Mouse (Mus musculus): Measurements from ENCODE around the gene Aco1.

Gene Aco1

DNA sequence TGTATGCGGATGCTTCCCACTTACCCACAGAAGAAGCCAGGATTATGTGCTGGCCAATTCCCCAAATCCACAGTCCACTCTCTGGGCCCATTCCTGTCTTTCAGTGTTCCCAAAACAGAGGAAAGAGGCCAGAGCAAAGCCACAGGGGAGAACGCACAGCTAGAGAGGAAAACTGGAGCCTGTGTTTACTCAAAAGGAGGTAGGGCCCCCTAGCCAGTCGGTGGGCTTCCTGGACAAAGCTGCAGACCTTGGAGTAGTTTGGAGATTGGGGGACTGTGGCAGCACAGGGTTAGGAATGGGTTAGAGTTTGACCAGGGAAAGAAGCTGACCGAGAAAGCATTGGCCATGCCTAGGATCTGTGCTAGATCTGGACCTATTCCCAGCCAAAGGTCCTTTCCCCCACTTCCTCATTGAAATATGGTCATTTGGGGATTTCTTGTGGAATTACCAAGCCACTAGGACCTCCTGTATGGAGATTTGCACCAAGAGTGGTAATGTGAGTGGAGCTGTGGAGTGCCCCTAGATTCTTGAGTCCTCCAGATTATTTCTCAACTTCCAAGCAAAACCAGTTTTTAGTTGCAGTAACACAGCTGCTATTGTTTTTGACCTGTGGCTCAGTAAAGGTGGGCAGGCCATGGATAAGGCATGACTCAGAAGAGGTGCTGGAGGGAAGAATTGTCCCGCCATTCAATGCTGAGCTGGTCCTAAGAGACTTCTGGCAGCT is 14.8 kb downstream of the Aco1 start:
- DNase-seq (ENCODE audit: low read depth) = no peak

GRCm38 (mm10) chr4:40158224-40158540 is 15.3 kb downstream of the Aco1 start:
- DNase-seq (ENCODE audit: low read depth) = no peak

GRCm38 (mm10) chr4:40160591-40161434 is 17.9 kb downstream of the Aco1 start:
- DNase-seq (ENCODE audit: low read depth) = no peak

- no peak for DNase-seq (ENCODE audit: low read depth)
Observed at GRCm38 (mm10) chr4:40163646-40164045, 20.8 kb downstream of the Aco1 start.

DNA sequence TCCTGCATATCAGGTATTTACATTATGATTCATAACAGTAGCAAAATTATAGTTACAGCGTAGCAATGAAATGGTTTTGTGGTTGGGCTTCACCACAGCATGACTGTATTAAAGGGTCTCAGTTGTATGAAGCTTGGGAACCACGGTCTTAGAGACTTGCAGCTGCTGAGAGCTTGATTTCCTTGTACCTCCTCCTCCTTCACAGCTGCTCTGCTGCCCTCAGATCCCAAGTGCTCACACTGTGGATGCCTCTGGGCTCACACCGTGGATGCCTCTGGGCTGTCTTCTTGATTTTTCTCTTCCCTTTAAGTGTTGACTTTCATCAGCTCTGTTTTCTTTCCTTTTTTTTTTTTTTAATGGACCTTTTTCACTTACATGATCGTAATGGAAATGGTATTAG is 28.6 kb downstream of the Aco1 start:
- peak; percentile 9 for DNase-seq (ENCODE audit: low read depth)

GRCm38 (mm10) chr4:40172336-40172735 is 29.5 kb downstream of the Aco1 start:
- DNase-seq (ENCODE audit: low read depth) = peak; percentile 58

DNA sequence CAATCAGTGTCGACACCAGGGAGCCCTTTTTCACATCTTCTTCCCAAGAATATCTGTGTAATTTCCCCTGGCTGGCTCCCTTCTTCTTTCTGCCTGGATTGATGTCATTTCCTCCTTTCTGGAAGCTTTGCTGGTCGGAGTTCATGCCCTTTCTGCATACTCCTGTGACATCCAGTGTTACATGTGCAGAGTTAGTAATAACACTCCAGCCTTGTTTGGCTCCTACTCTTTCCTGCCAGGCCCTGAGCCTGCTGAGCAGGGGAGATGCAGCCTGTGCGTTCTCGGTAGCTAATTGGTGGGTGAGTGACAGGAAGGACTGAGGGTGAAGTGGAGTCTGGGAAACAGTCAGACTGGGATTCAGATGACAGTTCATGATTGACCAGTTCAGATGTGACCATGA is 31.4 kb downstream of the Aco1 start:
- no peak for DNase-seq (ENCODE audit: low read depth)

GRCm38 (mm10) chr4:40178584-40178983 is 35.7 kb downstream of the Aco1 start:
- DNase-seq (ENCODE audit: low read depth) = no peak

DNA sequence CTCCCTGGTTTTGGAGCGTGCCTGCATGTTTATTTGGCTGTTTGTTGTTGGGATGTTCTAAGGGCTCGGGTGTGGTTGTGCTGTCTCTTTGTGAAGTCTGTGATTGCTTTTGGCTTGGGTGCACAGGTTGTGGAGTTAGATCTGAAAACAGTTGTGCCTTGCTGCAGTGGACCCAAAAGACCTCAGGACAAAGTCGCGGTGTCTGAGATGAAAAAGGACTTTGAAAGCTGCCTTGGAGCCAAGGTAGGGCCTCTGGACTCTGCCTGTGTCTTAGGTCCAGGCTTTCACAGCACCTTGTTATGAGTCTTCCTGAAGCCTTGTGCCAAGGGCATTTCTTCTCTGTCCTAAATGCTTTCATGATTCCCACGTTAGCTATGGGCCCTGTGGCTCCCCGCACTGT is 37.2 kb downstream of the Aco1 start:
- DNase-seq (ENCODE audit: low read depth) = no peak

GRCm38 (mm10) chr4:40181681-40182080 is 38.8 kb downstream of the Aco1 start:
- no peak for DNase-seq (ENCODE audit: low read depth)

DNA sequence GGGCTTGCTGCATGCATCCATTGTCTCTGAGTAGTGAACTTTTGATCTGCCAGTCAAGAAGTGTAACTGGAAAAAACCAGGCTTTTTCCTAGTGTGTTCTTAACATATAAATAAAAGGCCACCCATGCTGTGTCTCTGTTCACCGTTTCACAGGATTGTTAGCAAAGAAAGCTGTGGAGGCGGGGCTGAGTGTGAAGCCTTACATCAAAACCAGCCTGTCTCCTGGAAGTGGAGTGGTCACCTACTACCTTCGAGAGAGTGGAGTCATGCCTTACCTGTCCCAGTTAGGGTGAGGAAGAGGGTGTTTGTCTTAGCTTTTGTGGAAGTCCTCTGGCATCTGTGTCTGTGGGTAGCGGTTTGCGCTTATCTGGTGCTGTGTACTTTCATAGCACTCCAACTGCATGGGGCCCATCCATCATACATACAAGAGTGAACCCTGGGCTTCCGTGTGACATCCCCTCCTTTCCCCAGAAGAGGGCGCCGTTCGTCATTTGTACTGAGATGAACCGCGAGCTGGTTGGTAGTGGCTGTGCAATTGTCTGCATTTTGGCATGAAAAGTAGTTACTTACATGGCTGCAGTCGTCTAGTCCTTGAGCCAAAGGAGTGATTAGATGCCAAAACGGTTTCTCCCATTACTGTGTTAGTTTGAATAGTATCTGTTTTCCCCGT is 39.9 kb downstream of the Aco1 start:
- peak; percentile 76 for DNase-seq (ENCODE audit: low read depth)

DNA sequence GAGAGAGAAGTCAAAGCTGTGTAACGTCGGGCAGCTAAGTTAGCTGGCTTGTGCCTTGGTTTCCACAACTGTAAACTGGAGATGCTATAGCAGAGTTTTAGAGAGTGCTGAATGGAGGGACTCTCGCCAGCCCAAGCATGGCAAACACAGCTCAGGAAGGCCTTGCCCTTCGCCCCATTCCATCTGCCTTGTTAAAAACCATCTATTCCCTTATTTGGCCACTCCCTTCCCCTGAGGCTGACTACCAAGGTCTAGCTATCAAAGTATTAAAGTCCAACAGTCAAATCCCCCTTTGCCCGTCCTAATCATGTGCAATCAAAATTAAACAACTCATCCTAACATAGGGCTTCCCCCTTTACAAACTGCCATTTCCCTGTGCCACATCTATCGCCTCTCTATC is 40.9 kb downstream of the Aco1 start:
- no peak for DNase-seq (ENCODE audit: low read depth)

- DNase-seq (ENCODE audit: low read depth) = no peak
Observed at GRCm38 (mm10) chr4:40184470-40184869, 41.6 kb downstream of the Aco1 start.

- DNase-seq (ENCODE audit: low read depth) = no peak
Observed at GRCm38 (mm10) chr4:40187956-40188355, 45.1 kb downstream of the Aco1 start.

GRCm38 (mm10) chr4:40192246-40192645 is 49.4 kb downstream of the Aco1 start:
- DNase-seq (ENCODE audit: low read depth) = no peak

- no peak for DNase-seq (ENCODE audit: low read depth)
Observed at GRCm38 (mm10) chr4:40193461-40193860, 50.6 kb downstream of the Aco1 start.

- no peak for DNase-seq (ENCODE audit: low read depth)
Observed at GRCm38 (mm10) chr4:40195336-40195735, 52.5 kb downstream of the Aco1 start.

DNA sequence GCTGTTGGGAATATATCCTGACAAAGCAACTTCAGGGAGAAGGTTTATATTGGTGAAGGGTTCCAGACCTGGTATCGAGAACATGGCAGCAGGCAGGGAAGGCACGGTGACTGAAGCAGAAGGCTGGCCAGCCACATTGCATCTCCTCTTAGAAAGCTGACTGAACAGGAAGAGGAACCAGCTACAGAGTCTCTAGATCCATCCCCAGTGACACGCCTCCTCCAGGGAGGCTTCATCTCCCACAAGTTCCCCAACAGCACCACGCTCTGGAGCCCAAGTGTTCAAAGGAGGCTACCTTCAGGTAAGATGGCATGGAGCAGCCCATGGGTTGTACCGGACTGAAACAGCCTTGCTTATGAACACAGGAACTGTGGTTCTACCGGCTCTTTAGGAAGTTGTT is 59.3 kb downstream of the Aco1 start:
- no peak for DNase-seq (ENCODE audit: low read depth)

DNA sequence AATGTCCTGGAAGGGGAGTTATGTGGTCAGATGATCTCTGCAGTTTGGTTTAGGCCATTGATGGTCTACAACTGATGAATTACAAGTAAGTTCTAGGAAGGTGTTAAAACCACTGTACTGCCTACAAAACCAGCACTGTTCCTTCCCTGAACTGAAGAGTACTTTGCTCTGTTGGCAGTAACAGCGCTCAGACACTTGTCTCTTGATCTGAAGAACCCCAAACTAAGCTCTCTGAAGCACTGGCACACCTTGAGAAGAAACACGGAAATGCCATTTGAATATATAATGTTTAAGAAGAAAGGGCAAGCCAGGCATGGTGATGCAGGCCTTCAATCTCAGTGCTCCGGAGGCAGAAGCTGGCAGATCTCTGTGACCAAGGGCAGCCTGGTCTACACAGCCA is 61.5 kb downstream of the Aco1 start:
- no peak for DNase-seq (ENCODE audit: low read depth)

DNA sequence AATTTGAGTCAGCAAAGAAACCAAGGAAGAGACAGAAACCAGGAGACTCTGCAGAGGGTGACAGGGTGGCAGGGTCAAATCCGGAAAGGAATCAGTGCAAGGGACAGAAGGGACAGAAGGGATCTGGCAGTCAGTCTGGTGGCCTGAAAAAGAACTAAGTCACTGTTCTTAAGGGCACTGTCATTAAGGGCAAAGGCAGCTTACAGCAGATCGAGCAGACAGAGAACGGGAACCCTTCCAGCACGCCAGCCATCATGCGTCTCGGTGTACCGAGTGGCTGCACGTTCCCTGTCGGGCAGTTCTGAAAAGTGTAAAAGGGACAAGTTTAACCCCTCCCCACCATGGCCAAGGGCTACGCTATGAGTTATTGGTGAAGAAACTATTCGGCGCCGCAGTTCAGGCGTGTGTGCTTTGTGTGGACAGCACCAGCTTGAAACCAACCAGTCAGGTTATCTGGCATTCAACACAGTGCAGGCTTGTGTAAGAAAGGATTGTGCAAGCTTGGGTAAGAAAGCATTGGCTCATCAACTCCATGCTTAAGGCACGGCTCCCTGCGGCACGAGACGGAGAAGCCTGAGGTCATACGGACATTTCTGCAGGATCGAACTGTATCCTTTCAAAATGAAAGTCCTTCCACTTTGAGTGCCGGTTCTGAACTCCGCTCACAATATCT is 62.5 kb downstream of the Aco1 start:
- no peak for DNase-seq (ENCODE audit: low read depth)

- no peak for DNase-seq (ENCODE audit: low read depth)
Observed at GRCm38 (mm10) chr4:40207701-40208100, 64.8 kb downstream of the Aco1 start.

DNA sequence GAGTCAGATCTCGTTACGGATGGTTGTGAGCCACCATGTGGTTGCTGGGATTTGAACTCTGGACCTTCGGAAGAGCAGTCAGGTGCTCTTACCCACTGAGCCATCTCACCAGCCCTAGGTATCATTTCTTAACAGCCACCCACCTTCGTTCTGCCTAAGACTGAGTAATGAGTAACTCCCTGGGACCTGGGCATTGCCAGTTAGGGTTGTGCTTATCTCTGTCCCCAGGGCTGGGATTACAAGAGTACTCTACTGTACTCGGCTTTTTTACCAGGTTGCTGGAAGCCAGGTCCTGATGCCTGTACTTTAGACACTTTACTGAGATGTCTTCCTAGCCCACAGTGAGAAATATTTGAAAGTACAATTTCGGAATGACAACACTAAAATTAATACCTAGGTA is 69.3 kb downstream of the Aco1 start:
- DNase-seq (ENCODE audit: low read depth) = no peak

GRCm38 (mm10) chr4:40217910-40218309 is 75.0 kb downstream of the Aco1 start:
- peak; percentile 35 for DNase-seq (ENCODE audit: low read depth)

Data from induced T-regulatory cell, adult 2 months (primary cell).